Mouse (Mus musculus) mesoderm, embryonic 11.5 days (tissue): ENCODE data around the gene Kmt2a.

Experiments
- DNase-seq: peaks from one replicate; pipeline ENCODE4 v3.0.0-alpha.2; 2012; ENCODE audit warnings: low read depth, low spot score

Kmt2a gene

DNA sequence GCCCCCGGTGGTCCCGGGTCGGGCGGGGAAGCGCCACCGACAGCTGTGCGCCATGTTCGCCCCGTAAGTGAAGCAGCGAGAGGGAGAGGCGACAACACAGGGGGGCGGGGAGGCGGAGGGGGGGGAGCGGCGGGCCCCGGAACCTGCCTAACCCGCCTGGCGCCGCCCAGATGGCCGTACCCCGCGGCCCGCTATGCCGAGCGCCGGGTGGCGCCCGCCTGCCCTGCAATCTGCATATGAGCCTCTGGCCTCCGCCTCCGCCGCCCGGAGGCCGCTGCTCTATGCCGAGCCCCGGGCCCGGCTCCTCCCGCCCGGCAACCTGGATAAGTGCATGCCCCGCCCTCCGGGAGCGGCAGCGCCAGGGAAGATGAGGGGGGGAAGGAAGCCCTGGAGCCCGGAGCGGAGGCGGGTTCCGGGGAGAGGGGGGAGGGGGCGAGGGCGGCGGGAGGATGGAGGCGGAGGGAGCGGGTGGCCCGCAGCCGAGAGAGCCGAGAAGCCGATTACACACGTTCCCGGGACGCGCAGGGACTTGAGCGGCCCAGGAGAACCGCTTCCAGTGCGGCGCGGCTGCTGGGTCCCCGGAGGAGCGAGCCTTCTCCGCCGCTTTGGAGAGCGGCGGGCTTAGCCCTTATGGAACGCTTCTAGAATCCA, at the start of gene Kmt2a:
TSS of gene Kmt2a (minus strand) at position 76 of the 651 bp plus-strand sequence.
- peak; percentile 99 for DNase-seq

DNA sequence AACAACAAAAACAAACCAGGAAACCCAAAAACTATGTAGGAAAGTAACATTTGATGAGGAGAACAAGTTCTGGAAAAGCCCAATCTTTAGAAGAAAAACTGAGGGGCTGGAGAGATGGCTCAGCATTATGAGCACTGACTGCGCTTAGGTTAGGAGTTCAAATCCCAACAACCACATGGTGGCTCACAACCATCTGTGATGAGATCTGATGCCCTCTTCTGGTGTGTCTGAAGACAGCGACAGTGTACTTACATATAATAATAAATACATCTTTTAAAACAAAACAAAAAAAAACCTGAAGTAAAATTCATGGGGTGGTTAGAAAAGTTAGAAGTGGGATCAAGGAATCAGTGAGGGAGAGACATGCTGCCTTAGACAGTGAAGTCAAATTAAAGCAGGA, 40.4 kb upstream of the Kmt2a start:
- DNase-seq, result no peak

DNA sequence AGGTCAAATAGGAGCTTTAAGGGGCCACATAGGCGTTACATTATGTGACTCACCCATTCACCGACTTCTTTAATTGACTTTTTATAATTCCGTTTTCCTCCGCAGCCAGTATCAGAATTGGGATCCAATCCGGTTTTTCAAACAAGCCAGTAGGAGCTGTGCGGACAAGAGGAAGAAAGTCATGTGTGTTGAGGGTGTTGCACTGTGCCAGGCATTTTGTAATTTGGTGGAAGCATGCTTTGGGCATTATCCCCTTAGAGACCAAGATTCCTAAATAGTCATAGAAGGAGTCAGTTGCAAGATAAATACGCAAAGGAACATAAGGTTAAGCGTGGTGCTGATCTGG, 40.0 kb upstream of the Kmt2a start:
- DNase-seq, result no peak

GRCm38 (mm10) chr9:44920374-44921122, 39.5 kb upstream of the Kmt2a start, which contains the start of gene Atp5l:
Gene Atp5l (minus strand): TSS chr9:44920742.
- DNase-seq, result peak; percentile 96

- no peak for DNase-seq
Observed at GRCm38 (mm10) chr9:44919606-44920005, 38.5 kb upstream of the Kmt2a start.

GRCm38 (mm10) chr9:44916196-44916595, 35.1 kb upstream of the Kmt2a start:
- peak; percentile 45 for DNase-seq

DNA sequence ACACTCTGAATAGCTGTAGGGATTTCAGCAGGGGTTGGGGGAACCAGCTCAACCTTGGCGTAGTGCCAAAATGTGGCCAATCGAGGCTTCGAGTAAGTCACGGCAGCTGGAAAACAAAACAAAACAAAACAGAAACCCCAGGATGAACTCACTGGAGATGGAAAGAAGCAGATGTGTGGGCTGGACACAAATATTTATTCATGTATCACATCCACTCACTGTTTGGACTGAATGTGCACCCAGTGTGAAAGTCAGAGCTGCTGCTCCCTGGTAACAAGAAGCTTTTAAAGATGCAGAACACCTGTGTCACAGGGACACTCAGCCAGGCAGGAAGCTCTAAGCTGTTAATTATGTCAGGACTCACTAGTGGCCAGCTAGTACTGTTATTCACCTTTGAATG, 33.6 kb upstream of the Kmt2a start:
- DNase-seq, result no peak

GRCm38 (mm10) chr9:44911365-44911764, 30.3 kb upstream of the Kmt2a start:
- DNase-seq, result no peak

- DNase-seq, result no peak
Observed at GRCm38 (mm10) chr9:44905620-44906019, 24.5 kb upstream of the Kmt2a start.

- no peak for DNase-seq
Observed at GRCm38 (mm10) chr9:44904964-44905363, 23.9 kb upstream of the Kmt2a start.

- no peak for DNase-seq
Observed at GRCm38 (mm10) chr9:44903856-44904255, 22.8 kb upstream of the Kmt2a start.

GRCm38 (mm10) chr9:44900402-44900801, 19.3 kb upstream of the Kmt2a start:
- DNase-seq, result no peak

- no peak for DNase-seq
Observed at GRCm38 (mm10) chr9:44899716-44900115, 18.6 kb upstream of the Kmt2a start.

- DNase-seq, result no peak
Observed at GRCm38 (mm10) chr9:44897024-44897423, 15.9 kb upstream of the Kmt2a start.

GRCm38 (mm10) chr9:44892664-44893063, 11.6 kb upstream of the Kmt2a start:
- DNase-seq, result no peak

GRCm38 (mm10) chr9:44891210-44891609, 10.1 kb upstream of the Kmt2a start:
- DNase-seq, result no peak

DNA sequence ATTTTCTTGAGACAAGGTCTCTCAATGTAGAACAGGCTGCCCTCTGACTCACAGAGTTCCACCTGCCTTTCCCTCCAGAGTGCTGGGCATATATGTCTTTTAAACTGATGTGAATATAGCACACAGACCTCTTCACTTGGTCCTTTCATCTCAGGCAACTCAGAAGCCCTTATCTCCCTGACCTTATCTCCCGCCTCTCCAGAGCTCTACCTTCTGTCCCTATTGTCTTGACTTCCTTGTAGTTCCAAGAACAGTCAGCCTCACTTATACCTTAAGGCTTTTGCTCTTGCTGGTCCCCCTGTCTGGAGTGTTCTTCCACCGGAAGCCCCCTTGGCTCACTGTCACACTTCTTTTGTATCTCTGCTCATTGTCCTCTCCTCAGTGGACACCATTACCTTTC, 9.0 kb upstream of the Kmt2a start:
- DNase-seq, result no peak

- DNase-seq, result no peak
Observed at GRCm38 (mm10) chr9:44888114-44888624, 7.1 kb upstream of the Kmt2a start.

DNA sequence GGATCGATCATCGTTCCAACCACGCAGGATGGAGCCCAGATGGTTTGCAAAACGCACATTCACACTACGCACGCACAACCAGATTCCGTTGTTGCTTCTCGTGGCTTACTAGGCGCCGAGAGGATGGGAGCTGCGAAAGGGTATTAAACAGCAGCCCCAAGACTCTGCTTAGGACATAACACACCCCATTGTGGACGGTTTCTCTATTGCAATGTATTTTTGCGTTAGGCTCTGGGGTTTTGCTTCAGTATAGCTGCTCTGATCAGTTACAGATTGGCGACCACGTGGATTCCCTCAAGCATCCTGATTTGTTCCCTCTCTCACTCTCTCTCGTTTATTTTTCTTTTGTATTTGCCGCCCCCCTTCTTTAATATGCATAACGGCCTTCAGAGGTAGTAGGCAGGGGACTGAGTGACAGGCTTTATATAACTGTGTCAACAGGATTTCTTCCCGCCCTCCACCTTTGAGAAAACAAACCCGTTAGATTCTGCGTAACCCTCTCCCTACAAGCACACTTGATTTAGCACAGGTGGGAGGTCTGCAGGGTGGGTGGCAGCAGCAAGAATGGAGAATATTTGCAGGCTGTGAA, 2.0 kb upstream of the Kmt2a start:
- DNase-seq, result no peak

DNA sequence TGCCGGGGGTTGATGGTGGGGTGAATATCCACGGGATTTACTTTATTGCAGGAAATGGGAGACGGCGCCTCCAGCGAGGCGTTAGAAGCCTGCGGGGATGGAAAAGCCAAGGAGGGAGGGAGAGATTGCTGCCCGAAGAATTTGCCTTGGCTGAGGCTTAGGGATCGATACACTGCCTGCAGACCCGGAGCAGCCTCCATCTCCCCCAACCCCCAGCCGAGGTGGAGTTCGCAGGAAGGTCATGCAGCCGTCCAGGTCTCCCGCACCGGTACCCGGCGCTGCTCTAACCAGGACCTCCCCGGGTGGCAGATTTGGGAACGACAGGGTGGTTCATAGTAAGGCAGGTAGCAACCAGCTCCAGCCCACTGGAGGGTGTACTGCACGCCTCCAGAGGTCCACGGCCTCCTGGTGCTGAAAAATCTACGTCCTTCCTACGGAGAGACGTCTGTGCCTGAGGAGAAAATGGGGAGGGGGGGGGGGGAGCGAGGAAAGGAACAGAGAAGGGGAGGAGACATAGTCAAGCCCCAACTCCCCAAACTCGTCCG, 1.4 kb upstream of the Kmt2a start:
- peak; percentile 80 for DNase-seq

DNA sequence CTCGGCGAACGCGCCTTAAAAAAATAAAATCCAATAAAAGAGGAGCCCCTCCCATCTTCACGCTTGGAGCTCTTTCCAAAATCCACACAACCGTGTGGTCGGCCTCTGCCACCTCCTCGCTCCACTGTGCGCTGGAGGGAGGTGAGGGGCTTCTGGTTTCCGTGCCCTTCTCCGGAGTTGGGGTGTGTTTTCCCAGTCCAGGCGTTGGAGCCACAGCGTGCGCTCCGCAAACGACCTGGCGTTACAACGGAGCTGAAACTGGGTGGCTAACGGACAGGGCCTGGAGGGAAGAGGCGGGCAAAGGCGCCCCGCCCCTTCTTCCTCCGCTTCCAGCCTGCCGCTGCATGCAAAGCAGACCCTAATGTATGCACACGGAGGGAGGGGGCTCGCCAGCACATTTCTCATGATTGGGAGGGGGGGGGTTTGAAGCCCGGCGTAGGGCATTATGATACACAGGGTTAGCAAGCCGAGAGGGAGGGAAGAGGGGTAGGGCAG, 892 bp upstream of the Kmt2a start:
- DNase-seq, result peak; percentile 86
